ENCODE assay signal across 16 mouse cellular contexts in genomic region chr13:3804186-3804585, GRCm38 (mm10). TPM values are rescaled to one million over a fixed set of nuclear protein-coding genes. Genes with fewer than 3 reads are reported as not detected.
A peak's percentile ranks its signal among the peaks of the same experiment; 100 is the strongest.
DNase-seq lines count a peak whose midpoint lies in the region; ATAC-seq and TF ChIP-seq lines count a peak whose summit lies in the region.
"Had no signal": no experiment of that assay in that cellular context is flagged by ENCODE, and none has a peak within 500 bp of the region (broad histone marks: within the 10 kb centered on the region; RNA-seq: fewer than 3 reads in every experiment).

Gene Calml3 (minus strand): TSS chr13:3804316.

- H3K27me3 ChIP-seq in lung, postnatal 0 days (replicated peaks; ENCODE audit: insufficient read depth, low read length), result no peaks in the 10 kb centered on the region
- H3K27me3 ChIP-seq in limb, embryonic 10.5 days (ENCODE audit: low read depth, poor library complexity, severe bottlenecking), result no peaks in the 10 kb centered on the region
- no peaks in the 10 kb centered on the region for H3K27me3 ChIP-seq in forebrain, embryonic 11.5 days (ENCODE audit: control insufficient read depth, insufficient read depth, low read length)
- H3K27me3 ChIP-seq: hindbrain, embryonic 13.5 days; liver, embryonic 12.5 days had no signal

- H3K9me3 ChIP-seq in lung, postnatal 0 days (ENCODE audit: low read length), result no peaks in the 10 kb centered on the region
- H3K9me3 ChIP-seq in limb, embryonic 10.5 days (replicated peaks), result no peaks in the 10 kb centered on the region
- no peaks in the 10 kb centered on the region for H3K9me3 ChIP-seq in forebrain, embryonic 11.5 days (ENCODE audit: control insufficient read depth, low read length)
- H3K9me3 ChIP-seq: hindbrain, embryonic 13.5 days; liver, embryonic 12.5 days had no signal

- ATAC-seq in lung, postnatal 0 days, result no peak
- no peak for ATAC-seq in forebrain, embryonic 11.5 days (replicated peaks; ENCODE audit: low FRiP score)
- ATAC-seq: liver, embryonic 12.5 days had no signal

- H3K27ac ChIP-seq in lung, postnatal 0 days (ENCODE audit: low read length), result peak within 1 kb of the TSS; percentile 64; the same call in 1 of the 2 replicates
- H3K27ac ChIP-seq in limb, embryonic 10.5 days, result no peak within 1 kb of the TSS
- no peak within 1 kb of the TSS for H3K27ac ChIP-seq in forebrain, embryonic 11.5 days (ENCODE audit: low read depth, low read length)
- H3K27ac ChIP-seq: hindbrain, embryonic 13.5 days; layer of hippocampus, adult 2 months; liver, embryonic 12.5 days had no signal

- H3K4me2 ChIP-seq in lung, postnatal 0 days (replicated peaks; ENCODE audit: low read depth, low read length), result no peak within 1 kb of the TSS
- no peak within 1 kb of the TSS for H3K4me2 ChIP-seq in forebrain, embryonic 11.5 days (ENCODE audit: low read depth, low read length, severe bottlenecking)
- H3K4me2 ChIP-seq: hindbrain, embryonic 13.5 days; liver, embryonic 12.5 days had no signal

- H3K9ac ChIP-seq in lung, postnatal 0 days (replicated peaks; ENCODE audit: low read depth), result no peak within 1 kb of the TSS
- H3K9ac ChIP-seq in forebrain, embryonic 11.5 days (ENCODE audit: low read length), result no peak within 1 kb of the TSS
- H3K9ac ChIP-seq: hindbrain, embryonic 13.5 days; liver, embryonic 12.5 days had no signal

- no peaks in the 10 kb centered on the region for H3K4me1 ChIP-seq in lung, postnatal 0 days (ENCODE audit: insufficient read depth, low read depth, low read length)
- H3K4me1 ChIP-seq in limb, embryonic 10.5 days, result peaks cover 6% of the 10 kb centered on the region; the same call in 1 of the 2 replicates
- H3K4me1 ChIP-seq in forebrain, embryonic 11.5 days (replicated peaks; ENCODE audit: control insufficient read depth, insufficient read depth, low read length), result no peaks in the 10 kb centered on the region
- H3K4me1 ChIP-seq: hindbrain, embryonic 13.5 days had no signal

- no peaks in the 10 kb centered on the region for H3K36me3 ChIP-seq in lung, postnatal 0 days (ENCODE audit: insufficient read depth, low read length)
- H3K36me3 ChIP-seq in limb, embryonic 10.5 days, result no peaks in the 10 kb centered on the region
- H3K36me3 ChIP-seq in forebrain, embryonic 11.5 days (ENCODE audit: control insufficient read depth, insufficient read depth, low read length), result no peaks in the 10 kb centered on the region
- H3K36me3 ChIP-seq: hindbrain, embryonic 13.5 days; liver, embryonic 12.5 days had no signal

- 77% methylated on average over 13 of the region's 13 CpGs for WGBS in lung, postnatal 0 days
- 86% methylated on average over 13 of the region's 13 CpGs for WGBS in limb, embryonic 10.5 days
- 86% methylated on average over 13 of the region's 13 CpGs for WGBS in forebrain, embryonic 11.5 days

- no peak for TF ChIP-seq EP300 in lung, postnatal 0 days (IDR thresholded peaks at IDR 0.05)

- no peak within 1 kb of the TSS for H3K4me3 ChIP-seq in lung, postnatal 0 days (ENCODE audit: low read depth, low read length)
- no peak within 1 kb of the TSS for H3K4me3 ChIP-seq in limb, embryonic 10.5 days
- H3K4me3 ChIP-seq in forebrain, embryonic 11.5 days (ENCODE audit: low read depth, low read length), result no peak within 1 kb of the TSS
- H3K4me3 ChIP-seq: hindbrain, embryonic 13.5 days; layer of hippocampus, adult 2 months; liver, embryonic 12.5 days had no signal

- DNase-seq in lung, postnatal 0 days (ENCODE audit: low spot score), result no peak
- DNase-seq in lung, postnatal 14 days, result no peak
- DNase-seq in kidney, adult 8-10 months, result peak; percentile 33 to 36
- peak; percentile 29 for DNase-seq in limb, embryonic 10.5 days (ENCODE audit: low spot score)
- no peak for DNase-seq in forebrain, embryonic 11.5 days (ENCODE audit: low spot score)
- DNase-seq in layer of hippocampus, postnatal 10 days (ENCODE audit: low spot score in 2 of 2), result no peak
- no peak for DNase-seq in neural tube, embryonic 10.5 days (ENCODE audit: extremely low spot score, low spot score)
- DNase-seq: adrenal gland, adult 2 months; cerebellum, postnatal 36 days had no signal

- TF ChIP-seq CTCF in lung, postnatal 0 days (IDR thresholded peaks at IDR 0.05), result no peak

RNA-seq across cellular contexts. Expression of gene Calml3, which starts in this region (rescaled TPM):
- 0.19 and 0.21 TPM in 2 replicates for polyA plus RNA-seq in lung, postnatal 0 days (2015; fragmentation: Nextera tagmentation; extraction: Ambion mirVana)
- not detected in 2 replicates for polyA plus RNA-seq in limb, embryonic 10.5 days (2016; fragmentation: Nextera tagmentation; extraction: Ambion mirVana)
- not detected in 2 replicates for polyA plus RNA-seq in forebrain, embryonic 11.5 days (2014; fragmentation: Nextera tagmentation; extraction: Ambion mirVana)
- total RNA-seq in layer of hippocampus, postnatal 10 days (2021), result not detected
- total RNA-seq: gastrocnemius, adult 8-10 months; layer of hippocampus, adult 2 months; left cerebral cortex, postnatal 14 days; monocyte, adult 5-6 weeks had no signal
- polyA plus RNA-seq: adrenal gland, adult 2 months; heart, embryonic 14.5 days; hindbrain, embryonic 13.5 days; liver, embryonic 12.5 days had no signal

Comparison
In these comparisons a context has a peak if more than half of its experiments do, and no peak if none do; other contexts are left out.
1. Peak in DNase-seq in limb, embryonic 10.5 days; RNA of the gene not detected or under 1 TPM.
2. DNase-seq: peak in kidney, adult 8-10 months (2 of 2); none in lung, postnatal 0 days (single experiment), lung, postnatal 14 days (single experiment), forebrain, embryonic 11.5 days (single experiment), layer of hippocampus, postnatal 10 days (0 of 2) and neural tube, embryonic 10.5 days (single experiment).